Mouse (Mus musculus) kidney, embryonic 16.5 days (tissue): ENCODE results near the gene Tmod2. TPM values are rescaled to one million over a fixed set of nuclear protein-coding genes. Genes with fewer than 3 reads are reported as not detected.

Source experiments
- ATAC-seq: fragments of 200-750 bp; cut with Nextera tagmentation; 2 replicates; pipeline ENCODE4 v1.8.0; 2017; ENCODE audit warnings: moderate TSS enrichment; ENCODE audit not compliant: low FRiP score, low TSS enrichment
- H3K27ac ChIP-seq: fragments of 300-500 bp; sonication (generic); 2 replicates; pipeline ENCODE4 v1.5.1; 2014; ENCODE audit warnings: low read length
- H3K27me3 ChIP-seq: fragments of 300-500 bp; sonication (generic); 2 replicates; pipeline ENCODE4 v1.6.1; 2014; ENCODE audit warnings: low read length, control low read depth, mixed read lengths; ENCODE audit not compliant: insufficient read depth
- H3K36me3 ChIP-seq: fragments of 300-500 bp; sonication (generic); 2 replicates; pipeline ENCODE4 v1.6.1; 2014; ENCODE audit warnings: low read length, control low read depth, mixed read lengths; ENCODE audit not compliant: insufficient read depth
- H3K4me1 ChIP-seq: fragments of 300-500 bp; sonication (generic); 2 replicates; pipeline ENCODE4 v1.6.1; 2014; ENCODE audit warnings: low read length, control low read depth, mixed read lengths; ENCODE audit not compliant: insufficient read depth
- H3K4me2 ChIP-seq: fragments of 300-500 bp; sonication (generic); replicated peaks from 2 replicates; pipeline ENCODE4 v1.6.1; 2014; ENCODE audit warnings: low read depth, low read length
- H3K4me3 ChIP-seq: fragments of 300-500 bp; sonication (generic); 2 replicates; pipeline ENCODE4 v1.5.1; 2014; ENCODE audit warnings: mild to moderate bottlenecking, low read length
- H3K9ac ChIP-seq: fragments of 300-500 bp; sonication (generic); replicated peaks from 2 replicates; pipeline ENCODE4 v1.6.1; 2014; ENCODE audit warnings: low read length
- H3K9me3 ChIP-seq: fragments of 300-500 bp; sonication (generic); 2 replicates; pipeline ENCODE4 v1.6.1; 2016; ENCODE audit warnings: low read length, control low read depth
- WGBS: fragments of 180-500 bp; shearing (Covaris S2); extraction: QIAGEN DNeasy Blood & Tissue Kit; methylation state at CpG from one replicate; pipeline ENCODE4 v1.1.7; 2014; 5-methylcytosine and 5-hydroxymethylcytosine counted together
- polyA plus RNA-seq: library from polyadenylated mRNA; unstranded; fragments of >200 nt; fragmentation: Nextera tagmentation; extraction: Ambion mirVana; gene quantifications from 2 replicates; pipeline ENCODE4 v1.2.1, GENCODE M21; 2015

Gene Tmod2
- polyA plus RNA-seq, 1 experiment from 2014 or later, result 19.7 TPM

GRCm38 (mm10) chr9:75609505-75609904 lies 1.6 kb downstream of the Tmod2 start:
- peaks cover 3% of the 10 kb centered on the region; the same call in 1 of the 2 replicates for H3K27me3 ChIP-seq
- no peaks in the 10 kb centered on the region for H3K36me3 ChIP-seq
- peaks cover 1% of the 10 kb centered on the region; the same call in 1 of the 2 replicates for H3K9me3 ChIP-seq
- no peak overlapping the region for H3K27ac ChIP-seq
- ATAC-seq, result no peak
- H3K4me3 ChIP-seq, result no peak overlapping the region
- no peak overlapping the region for H3K4me2 ChIP-seq
- no peak overlapping the region for H3K9ac ChIP-seq
- 71% methylated on average over 1 of the region's 1 CpGs for WGBS
- no peaks in the 10 kb centered on the region for H3K4me1 ChIP-seq

- Histone ChIP-seq H3K27ac (no peak overlapping the region), H3K27me3 (peaks cover 3% of the 10 kb centered on the region; the same call in 1 of the 2 replicates), H3K9ac (no peak overlapping the region), H3K4me1 (no peaks in the 10 kb centered on the region), H3K4me2 (no peak overlapping the region), H3K9me3 (peaks cover 5% of the 10 kb centered on the region; the same call in 1 of the 2 replicates), H3K4me3 (no peak overlapping the region), H3K36me3 (no peaks in the 10 kb centered on the region)
- no peak for ATAC-seq
- WGBS, result 90% methylated on average over 4 of the region's 4 CpGs
These were observed 3.6 kb downstream of the Tmod2 start for GRCm38 (mm10) chr9:75607496-75607895.

GRCm38 (mm10) chr9:75601510-75601909 lies 9.6 kb downstream of the Tmod2 start:
- Histone ChIP-seq H3K4me2 (peak overlapping the region; percentile 23; the same call in 1 of the 2 replicates), H3K9me3 (peaks cover 5% of the 10 kb centered on the region; the same call in 1 of the 2 replicates), H3K4me1 (peaks cover 19% of the 10 kb centered on the region), H3K27ac (no peak overlapping the region), H3K4me3 (no peak overlapping the region), H3K9ac (0 out of 2 replicates have a peak overlapping the region, but pooled peaks have one; percentile 10), H3K36me3 (no peaks in the 10 kb centered on the region), H3K27me3 (no peaks in the 10 kb centered on the region)
- peak; percentile 47; the same call in 1 of the 2 replicates for ATAC-seq
- WGBS, result 11% methylated on average over 12 of the region's 12 CpGs

- ATAC-seq, result no peak
- WGBS, result 62% methylated on average over 7 of the region's 7 CpGs
- Histone ChIP-seq H3K4me3 (no peak overlapping the region), H3K4me1 (peaks cover 19% of the 10 kb centered on the region), H3K9me3 (peaks cover 5% of the 10 kb centered on the region; the same call in 1 of the 2 replicates), H3K27me3 (no peaks in the 10 kb centered on the region), H3K9ac (no peak overlapping the region), H3K36me3 (no peaks in the 10 kb centered on the region), H3K27ac (peak overlapping the region; percentile 31; the same call in 1 of the 2 replicates), H3K4me2 (no peak overlapping the region)
These were observed 10.8 kb downstream of the Tmod2 start for GRCm38 (mm10) chr9:75600166-75600934.

- Histone ChIP-seq H3K4me1 (peaks cover 19% of the 10 kb centered on the region), H3K9me3 (peaks cover 2% of the 10 kb centered on the region; the same call in 1 of the 2 replicates), H3K27me3 (no peaks in the 10 kb centered on the region), H3K9ac (no peak overlapping the region), H3K4me3 (no peak overlapping the region), H3K4me2 (no peak overlapping the region), H3K36me3 (no peaks in the 10 kb centered on the region), H3K27ac (no peak overlapping the region)
- ATAC-seq, result no peak; the same call in 1 of the 2 replicates
- 57% methylated on average over 5 of the region's 5 CpGs for WGBS
These were observed 11.8 kb downstream of the Tmod2 start for GRCm38 (mm10) chr9:75599191-75599841.

GRCm38 (mm10) chr9:75597596-75597995 lies 13.5 kb downstream of the Tmod2 start:
- Histone ChIP-seq H3K4me3 (no peak overlapping the region), H3K27ac (no peak overlapping the region), H3K4me2 (no peak overlapping the region), H3K4me1 (peaks cover 19% of the 10 kb centered on the region), H3K9ac (no peak overlapping the region), H3K27me3 (no peaks in the 10 kb centered on the region), H3K36me3 (no peaks in the 10 kb centered on the region), H3K9me3 (no peaks in the 10 kb centered on the region)
- 72% methylated on average over 4 of the region's 4 CpGs for WGBS
- ATAC-seq, result no peak

- no peaks in the 10 kb centered on the region for H3K27me3 ChIP-seq
- H3K9me3 ChIP-seq, result no peaks in the 10 kb centered on the region
- no peak for ATAC-seq
These were observed 14.1 kb downstream of the Tmod2 start for GRCm38 (mm10) chr9:75597036-75597435.

GRCm38 (mm10) chr9:75593481-75593880 lies 17.6 kb downstream of the Tmod2 start:
- Histone ChIP-seq H3K4me1 (no peaks in the 10 kb centered on the region), H3K36me3 (no peaks in the 10 kb centered on the region; the same call in 1 of the 2 replicates), H3K4me2 (no peak overlapping the region), H3K9ac (no peak overlapping the region), H3K27ac (no peak overlapping the region), H3K4me3 (no peak overlapping the region), H3K9me3 (no peaks in the 10 kb centered on the region), H3K27me3 (no peaks in the 10 kb centered on the region)
- no peak for ATAC-seq
- WGBS, result 56% methylated on average over 5 of the region's 5 CpGs

More at GRCm38 (mm10) chr9:75597036-75597435, 14.1 kb downstream of the Tmod2 start:
- Histone ChIP-seq H3K36me3 (no peaks in the 10 kb centered on the region), H3K27ac (no peak overlapping the region), H3K4me2 (no peak overlapping the region), H3K4me1 (peaks cover 19% of the 10 kb centered on the region), H3K9ac (no peak overlapping the region), H3K4me3 (no peak overlapping the region)
- WGBS, result 89% methylated on average over 13 of the region's 13 CpGs

GRCm38 (mm10) chr9:75589850-75590790 lies 21.0 kb downstream of the Tmod2 start:
- Histone ChIP-seq H3K27me3 (no peaks in the 10 kb centered on the region), H3K4me3 (no peak overlapping the region), H3K4me2 (no peak overlapping the region), H3K27ac (no peak overlapping the region), H3K4me1 (no peaks in the 10 kb centered on the region), H3K9me3 (no peaks in the 10 kb centered on the region), H3K9ac (no peak overlapping the region), H3K36me3 (no peaks in the 10 kb centered on the region; the same call in 1 of the 2 replicates)
- WGBS, result 67% methylated on average over 15 of the region's 15 CpGs
- ATAC-seq, result no peak
